ENCODE assay signal across 7 mouse cellular contexts in genomic region chr10:45888835-45889234, GRCm38 (mm10).
DNase-seq lines count a peak whose midpoint lies in the region; ATAC-seq lines count a peak whose summit lies in the region.

No protein-coding gene starts in this region.

- WGBS in midbrain, embryonic 11.5 days: 75% methylated on average over 4 of the region's 4 CpGs
- WGBS in midbrain, embryonic 15.5 days: 80% methylated on average over 4 of the region's 4 CpGs
- 79% methylated on average over 4 of the region's 4 CpGs for WGBS in embryonic facial prominence, embryonic 10.5 days
- WGBS in lung, embryonic 15.5 days: 42% methylated on average over 4 of the region's 4 CpGs

- intact Hi-C loops in heart, postnatal 36 days (cut with DNase I): no loop called here

- no peak overlapping the region for H3K4me2 ChIP-seq in midbrain, embryonic 11.5 days
- no peak overlapping the region for H3K4me2 ChIP-seq in midbrain, embryonic 15.5 days
- no peak overlapping the region for H3K4me2 ChIP-seq in lung, embryonic 15.5 days

- H3K9ac ChIP-seq in midbrain, embryonic 11.5 days (ENCODE audit: low read length): no peak overlapping the region
- no peak overlapping the region for H3K9ac ChIP-seq in midbrain, embryonic 15.5 days
- no peak overlapping the region for H3K9ac ChIP-seq in lung, embryonic 15.5 days

- H3K27ac ChIP-seq in midbrain, embryonic 11.5 days (ENCODE audit: low read depth, low read length): no peak overlapping the region
- H3K27ac ChIP-seq in midbrain, embryonic 15.5 days: no peak overlapping the region
- peak overlapping the region; percentile 66; the same call in 1 of the 2 replicates for H3K27ac ChIP-seq in embryonic facial prominence, embryonic 10.5 days (replicated peaks)
- no peak overlapping the region for H3K27ac ChIP-seq in lung, embryonic 15.5 days

- peak; percentile 70 for DNase-seq in midbrain, embryonic 11.5 days (ENCODE audit: low spot score, missing footprints)
- no peak for DNase-seq in embryonic facial prominence, embryonic 10.5 days (ENCODE audit: low spot score)
- DNase-seq in heart, postnatal 36 days: peak; percentile 58 to 69
- DNase-seq in spleen, postnatal 36 days (ENCODE audit: low spot score in 2 of 2): no peak
- DNase-seq in kidney, adult 11 months: no peak

- no peak for ATAC-seq in midbrain, embryonic 11.5 days (ENCODE audit: low FRiP score)
- no peak for ATAC-seq in midbrain, embryonic 15.5 days (replicated peaks)
- peak; percentile 39; the same call in 1 of the 2 replicates for ATAC-seq in lung, embryonic 15.5 days (ENCODE audit: borderline replicate concordance, extremely low read depth, low FRiP score, low TSS enrichment)

- no peaks in the 10 kb centered on the region for H3K36me3 ChIP-seq in midbrain, embryonic 11.5 days (ENCODE audit: control insufficient read depth, insufficient read depth, low read length)
- H3K36me3 ChIP-seq in midbrain, embryonic 15.5 days (replicated peaks): no peaks in the 10 kb centered on the region
- no peaks in the 10 kb centered on the region for H3K36me3 ChIP-seq in embryonic facial prominence, embryonic 10.5 days (replicated peaks)
- H3K36me3 ChIP-seq in lung, embryonic 15.5 days: no peaks in the 10 kb centered on the region

- no peaks in the 10 kb centered on the region for H3K4me1 ChIP-seq in midbrain, embryonic 11.5 days (ENCODE audit: control insufficient read depth, insufficient read depth, low read length)
- 0 out of 2 replicates have a peak, but pooled peaks cover 2% of the 10 kb centered on the region for H3K4me1 ChIP-seq in midbrain, embryonic 15.5 days
- peaks cover 24% of the 10 kb centered on the region for H3K4me1 ChIP-seq in embryonic facial prominence, embryonic 10.5 days
- H3K4me1 ChIP-seq in lung, embryonic 15.5 days: 0 out of 2 replicates have a peak, but pooled peaks cover 4% of the 10 kb centered on the region

- H3K27me3 ChIP-seq in midbrain, embryonic 11.5 days (ENCODE audit: control insufficient read depth, insufficient read depth, low read length): no peaks in the 10 kb centered on the region
- H3K27me3 ChIP-seq in midbrain, embryonic 15.5 days (replicated peaks): no peaks in the 10 kb centered on the region
- H3K27me3 ChIP-seq in embryonic facial prominence, embryonic 10.5 days (replicated peaks; ENCODE audit: low read depth, poor library complexity, severe bottlenecking): no peaks in the 10 kb centered on the region
- no peaks in the 10 kb centered on the region for H3K27me3 ChIP-seq in lung, embryonic 15.5 days

- H3K9me3 ChIP-seq in midbrain, embryonic 11.5 days (ENCODE audit: control insufficient read depth, low read length): no peaks in the 10 kb centered on the region
- H3K9me3 ChIP-seq in midbrain, embryonic 15.5 days: no peaks in the 10 kb centered on the region
- H3K9me3 ChIP-seq in embryonic facial prominence, embryonic 10.5 days: no peaks in the 10 kb centered on the region
- no peaks in the 10 kb centered on the region for H3K9me3 ChIP-seq in lung, embryonic 15.5 days

- no peak overlapping the region for H3K4me3 ChIP-seq in midbrain, embryonic 11.5 days (ENCODE audit: low read depth, low read length)
- no peak overlapping the region for H3K4me3 ChIP-seq in midbrain, embryonic 15.5 days
- H3K4me3 ChIP-seq in embryonic facial prominence, embryonic 10.5 days: no peak overlapping the region
- no peak overlapping the region for H3K4me3 ChIP-seq in lung, embryonic 15.5 days

Comparison
In these comparisons a context has a peak if more than half of its experiments do, and no peak if none do; other contexts are left out.
1. DNase-seq: peak in midbrain, embryonic 11.5 days (single experiment) and heart, postnatal 36 days (2 of 2); none in embryonic facial prominence, embryonic 10.5 days (single experiment), spleen, postnatal 36 days (0 of 2) and kidney, adult 11 months (single experiment).